Mouse (Mus musculus) megakaryocyte, adult 5-6 weeks (primary cell): ENCODE results near the gene Iqca. TPM values are rescaled to one million over a fixed set of nuclear protein-coding genes. Genes with fewer than 3 reads are reported as not detected.

Experiments
- ATAC-seq: 2 replicates; pipeline ENCODE4 v1.8.0; 2016; ENCODE audit warnings: mild to moderate bottlenecking, inconsistent platforms; ENCODE audit not compliant: poor library complexity, severe bottlenecking
- total RNA-seq, 2 experiments: library from RNA; stranded (forward) in 1 of 2; stranded (reverse) in 1 of 2; fragments of 153-499, 151-499 nt in 1 of 2; fragments of 221-1000, 200-1000 nt in 1 of 2; gene quantifications; 2 replicates each; pipeline versions ENCODE4 v1.2.3 to v1.2.4; 2015 to 2017

Gene Iqca
- not detected in 2 replicates for total RNA-seq (2015)
- not detected in 2 replicates for total RNA-seq (2017)

- no peak for ATAC-seq
Measured at GRCm38 (mm10) chr1:90153099-90153744, at the start of gene Iqca. Gene Iqca (minus strand): TSS chr1:90153401.

GRCm38 (mm10) chr1:90202207-90202978, 49.2 kb upstream of the Iqca start:
- no peak for ATAC-seq

DNA sequence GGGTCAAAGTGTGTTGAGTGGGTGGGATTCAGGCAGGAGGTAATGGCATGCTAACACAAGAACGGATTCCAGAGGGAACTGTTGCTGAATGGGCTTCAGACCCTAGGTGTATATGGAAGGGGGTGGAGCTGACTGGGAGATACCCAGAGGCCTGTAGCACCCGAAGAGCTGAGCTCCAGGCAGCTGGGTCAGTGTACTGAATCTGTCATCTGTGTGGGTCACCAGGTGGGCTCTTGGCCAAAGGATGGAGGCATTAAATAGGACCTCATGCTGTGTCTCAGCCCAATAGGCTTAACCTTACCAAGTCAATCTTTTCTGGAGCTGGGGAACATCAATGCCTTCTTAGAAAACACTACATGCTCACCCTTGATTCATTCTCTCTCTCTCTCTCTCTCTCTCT, 48.5 kb upstream of the Iqca start:
- ATAC-seq = no peak

DNA sequence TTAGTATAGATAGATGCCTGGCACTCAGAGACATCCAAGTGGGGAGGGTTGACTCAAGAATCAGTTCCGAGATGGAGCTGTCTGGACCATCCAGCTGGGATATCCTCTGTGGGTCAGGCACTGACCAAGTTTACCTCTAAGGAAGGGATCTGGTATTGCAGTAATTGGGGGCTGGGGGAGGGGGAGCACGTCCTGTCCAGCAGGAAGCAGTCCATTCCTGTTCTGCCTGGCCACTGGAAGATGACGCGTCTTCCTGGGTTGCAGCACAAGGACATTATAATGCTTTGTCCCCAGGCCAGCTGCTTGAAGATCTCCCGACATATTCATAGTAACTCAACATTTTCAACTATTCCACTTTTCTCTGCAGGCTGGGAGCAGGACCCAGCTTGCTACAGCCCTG, 48.0 kb upstream of the Iqca start:
- ATAC-seq = no peak

DNA sequence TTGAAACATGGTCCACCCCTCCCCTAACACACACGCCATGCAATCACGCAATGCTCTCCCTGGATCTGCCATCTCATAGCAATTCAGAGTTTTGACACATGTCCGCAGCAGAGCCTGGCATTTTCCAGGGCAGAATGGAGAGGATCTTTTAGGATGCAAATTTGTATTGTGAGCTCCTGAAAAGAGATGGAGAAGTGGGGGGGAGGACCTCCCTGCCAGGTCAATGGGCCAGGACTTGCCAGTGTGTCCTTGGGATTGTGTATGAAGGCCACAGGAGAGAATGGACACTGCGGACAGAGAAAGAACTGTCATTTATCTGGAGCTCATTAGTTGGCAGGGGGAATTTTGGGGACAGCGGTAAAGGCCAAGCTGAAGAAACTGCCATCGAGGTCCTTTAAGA, 35.8 kb upstream of the Iqca start:
- ATAC-seq = no peak

- ATAC-seq = no peak
Measured at GRCm38 (mm10) chr1:90186874-90187273, 33.7 kb upstream of the Iqca start.

DNA sequence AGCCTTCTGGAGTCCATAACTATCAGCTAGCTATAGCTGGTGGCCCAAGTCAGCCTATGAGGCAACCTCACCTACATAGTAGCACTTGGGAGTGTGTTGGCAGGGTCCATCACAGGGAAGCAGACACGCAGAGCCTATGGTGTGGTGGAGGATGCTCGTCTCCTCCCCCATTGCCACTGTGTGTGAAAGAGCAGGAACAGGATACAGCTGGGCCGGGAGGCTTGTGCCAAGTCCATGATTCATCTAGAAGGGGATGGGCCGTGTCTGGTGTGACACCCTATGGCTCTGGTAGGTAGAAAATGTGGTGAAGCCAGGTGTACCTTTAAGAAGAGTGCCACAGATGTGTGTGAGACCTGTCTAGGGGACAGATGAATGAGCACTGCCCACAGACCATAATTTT, 33.0 kb upstream of the Iqca start:
- ATAC-seq = no peak

- ATAC-seq = no peak
Measured at GRCm38 (mm10) chr1:90183602-90184001, 30.4 kb upstream of the Iqca start.

GRCm38 (mm10) chr1:90182521-90182920, 29.3 kb upstream of the Iqca start:
- no peak for ATAC-seq

DNA sequence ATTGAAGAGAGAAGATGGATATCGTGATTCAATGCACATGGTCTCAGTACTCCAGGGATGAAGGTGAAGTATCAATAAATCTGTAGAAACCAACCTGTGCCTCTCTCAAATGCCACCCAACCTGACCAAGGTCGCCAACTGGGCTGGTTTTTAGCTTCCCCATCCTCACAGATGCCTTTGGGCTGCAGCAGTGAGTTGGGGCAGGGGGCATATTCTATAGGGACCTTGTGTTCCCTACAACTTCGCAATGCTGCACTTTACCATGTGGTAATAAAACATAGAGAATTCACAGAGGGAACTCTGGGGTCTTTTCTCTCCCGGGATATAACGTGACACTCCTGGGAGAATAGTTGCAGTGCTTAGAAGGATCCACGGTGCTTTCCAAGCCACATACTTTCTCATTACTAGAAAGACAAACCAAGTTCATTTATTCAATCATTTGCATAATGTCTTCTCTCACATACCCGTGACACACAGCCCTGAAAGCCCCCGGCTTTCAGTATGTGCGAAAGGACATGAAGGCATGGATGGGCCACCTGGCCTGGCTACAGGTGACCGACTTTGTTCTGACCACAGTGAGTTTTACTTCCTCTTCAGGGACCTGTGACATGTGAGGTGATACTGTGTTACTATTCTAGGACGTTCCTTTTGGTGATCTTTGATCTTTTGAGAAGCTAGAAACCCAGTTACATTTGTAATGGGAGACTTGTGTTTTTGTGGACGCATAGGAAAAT, 27.9 kb upstream of the Iqca start:
- ATAC-seq = no peak

DNA sequence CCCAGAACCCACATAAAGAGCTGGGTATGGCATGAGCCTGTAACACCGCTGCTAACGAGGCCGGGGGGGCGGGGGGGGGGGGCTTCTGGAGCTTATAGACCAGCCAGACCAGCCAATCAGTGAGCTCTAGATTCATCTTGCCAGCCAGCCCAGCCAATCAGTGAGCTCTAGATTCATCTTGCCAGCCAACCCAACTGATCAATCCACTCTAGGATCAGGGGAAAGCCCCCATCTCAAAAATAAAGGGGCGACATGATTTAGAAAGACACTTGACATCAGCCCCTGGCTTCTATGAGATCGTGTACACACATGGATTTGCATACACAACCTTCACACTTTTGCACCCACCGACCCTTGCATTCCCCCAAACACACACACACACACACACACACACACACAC, 27.3 kb upstream of the Iqca start:
- ATAC-seq = no peak

DNA sequence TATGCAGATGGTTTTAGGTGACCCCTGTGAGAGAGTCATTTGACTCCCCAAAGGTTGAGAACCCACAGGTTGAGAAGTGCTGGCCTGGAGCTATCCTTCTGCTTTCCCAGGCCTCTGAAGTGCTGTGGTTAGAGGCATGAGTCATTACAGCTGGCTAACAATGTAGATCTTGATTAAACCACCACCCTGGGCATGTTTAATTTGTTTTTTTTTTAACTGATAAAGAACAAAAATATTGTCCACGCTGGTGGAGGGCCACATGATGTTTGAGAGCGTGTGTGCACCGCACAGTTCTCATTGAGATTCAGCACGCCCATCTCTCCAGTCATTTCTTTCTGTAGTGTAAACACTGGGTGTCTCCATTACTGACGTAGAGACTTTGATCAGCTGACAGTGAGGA, 24.8 kb upstream of the Iqca start:
- ATAC-seq = no peak

GRCm38 (mm10) chr1:90177565-90177964, 24.4 kb upstream of the Iqca start:
- no peak for ATAC-seq

DNA sequence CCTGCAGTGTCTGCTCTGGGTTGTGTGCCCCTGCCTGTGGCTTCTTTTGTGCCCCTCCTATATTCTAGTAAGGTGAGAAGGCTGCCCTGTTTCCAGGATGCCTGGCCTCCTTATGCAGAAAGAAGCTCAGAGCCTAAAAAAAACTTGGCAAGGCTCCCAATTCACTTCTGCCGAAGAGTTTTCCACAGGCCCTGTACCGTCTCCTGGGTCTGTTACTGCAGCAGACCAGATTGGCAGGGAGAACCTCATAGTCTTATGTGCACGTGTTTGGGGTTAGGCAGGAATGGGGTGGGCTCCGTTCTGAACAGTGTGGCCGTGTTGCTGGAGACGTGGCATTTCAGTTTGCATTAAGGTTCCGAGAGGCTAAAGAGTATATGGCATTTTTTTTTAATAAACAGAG, 23.0 kb upstream of the Iqca start:
- ATAC-seq = no peak

DNA sequence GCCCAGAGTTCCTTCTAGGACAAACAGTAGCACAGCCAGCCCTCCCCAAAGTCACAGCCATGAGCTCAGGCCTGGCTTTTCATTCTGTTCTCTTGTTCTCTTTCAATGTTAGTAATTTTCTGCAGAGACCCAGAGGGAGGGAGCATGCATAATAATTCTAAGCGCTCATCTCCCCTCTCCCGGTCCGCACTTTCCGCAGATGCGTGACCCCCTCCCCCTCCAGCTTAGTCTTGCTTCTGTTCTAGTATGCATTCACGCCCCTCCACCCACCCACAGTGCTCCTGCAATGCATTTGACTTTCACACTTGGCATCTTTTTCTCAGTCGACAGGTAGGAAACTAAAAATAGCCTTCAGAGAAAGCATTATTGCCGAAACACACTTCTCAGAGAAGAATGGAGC, 21.1 kb upstream of the Iqca start:
- no peak for ATAC-seq

DNA sequence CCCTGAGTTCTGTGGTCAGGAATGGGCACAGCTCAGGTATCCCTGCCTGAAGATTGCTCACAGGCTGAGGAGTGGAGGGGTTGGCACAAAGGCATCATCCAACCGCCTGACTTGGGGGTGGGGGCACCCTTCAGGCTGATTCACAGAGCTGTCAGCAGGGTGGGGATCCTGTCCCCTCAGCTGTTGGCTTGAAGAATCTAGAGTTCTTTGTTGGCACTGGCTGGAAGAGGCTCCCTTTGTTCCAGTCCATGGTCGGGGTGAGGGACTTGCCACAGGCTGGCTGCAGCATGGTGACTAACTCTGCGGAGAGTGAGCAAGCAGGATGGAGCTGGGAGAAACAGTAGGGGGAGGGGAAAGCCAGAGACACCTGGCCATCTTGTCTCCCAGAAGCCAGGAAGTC, 11.1 kb upstream of the Iqca start:
- no peak for ATAC-seq

GRCm38 (mm10) chr1:90163161-90163560, 10.0 kb upstream of the Iqca start:
- ATAC-seq = no peak

- no peak for ATAC-seq
Measured at GRCm38 (mm10) chr1:90162379-90162857, 9.2 kb upstream of the Iqca start.

- no peak for ATAC-seq
Measured at GRCm38 (mm10) chr1:90161623-90162022, 8.4 kb upstream of the Iqca start.

DNA sequence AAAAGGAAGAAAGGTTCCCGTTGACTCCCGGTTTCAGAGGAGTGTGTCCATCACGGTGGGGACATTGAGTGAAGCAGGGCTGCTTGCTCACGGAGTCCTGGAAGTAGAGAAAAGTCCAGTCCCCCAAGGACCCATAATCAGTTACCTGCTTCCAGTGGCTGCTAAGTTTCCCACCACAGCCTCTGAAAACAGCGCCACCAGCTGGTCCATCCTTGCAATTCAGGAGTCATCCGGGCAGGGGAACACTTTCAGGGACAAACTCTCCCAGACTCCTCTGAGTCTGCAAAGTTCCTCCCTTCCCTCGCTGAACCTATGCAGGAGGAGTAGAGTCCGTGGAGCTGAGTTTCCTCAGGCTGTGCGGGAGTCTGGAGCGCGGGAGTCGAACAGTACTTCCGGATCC, 6.7 kb upstream of the Iqca start:
- no peak for ATAC-seq

GRCm38 (mm10) chr1:90156589-90156988, 3.4 kb upstream of the Iqca start:
- ATAC-seq = no peak

DNA sequence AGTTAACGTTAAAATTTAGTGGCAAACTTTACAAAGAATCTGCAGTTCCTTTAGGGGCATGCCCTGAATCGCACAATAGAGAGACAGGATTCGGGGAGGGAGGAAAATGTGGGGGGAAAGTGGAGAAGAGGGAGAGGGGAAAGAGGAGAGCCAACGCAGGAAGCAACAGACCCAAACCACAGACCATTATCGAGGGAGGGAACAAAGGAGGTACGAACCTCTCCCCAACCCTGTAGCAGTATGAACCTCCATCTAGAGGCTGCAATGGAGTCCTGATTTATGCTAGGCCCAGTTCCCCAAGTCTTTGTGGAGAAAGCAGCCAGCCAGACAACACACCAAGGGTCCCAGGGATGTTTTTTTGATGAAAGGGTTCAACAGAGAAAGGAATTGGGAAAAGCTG, 586 bp upstream of the Iqca start:
- ATAC-seq = no peak
